Mouse (Mus musculus) liver, adult (tissue): ENCODE data around the gene Dmac2.
A peak's percentile ranks its signal among the peaks of the same experiment; 100 is the strongest.

Source experiments
- GATA4 ChIP-seq: IDR thresholded peaks from 2 replicates; pipeline ENCODE4 v1.6.1; 2014; ENCODE audit warnings: mild to moderate bottlenecking, low read length; ENCODE audit not compliant: insufficient replicate concordance

Dmac2 gene

DNA sequence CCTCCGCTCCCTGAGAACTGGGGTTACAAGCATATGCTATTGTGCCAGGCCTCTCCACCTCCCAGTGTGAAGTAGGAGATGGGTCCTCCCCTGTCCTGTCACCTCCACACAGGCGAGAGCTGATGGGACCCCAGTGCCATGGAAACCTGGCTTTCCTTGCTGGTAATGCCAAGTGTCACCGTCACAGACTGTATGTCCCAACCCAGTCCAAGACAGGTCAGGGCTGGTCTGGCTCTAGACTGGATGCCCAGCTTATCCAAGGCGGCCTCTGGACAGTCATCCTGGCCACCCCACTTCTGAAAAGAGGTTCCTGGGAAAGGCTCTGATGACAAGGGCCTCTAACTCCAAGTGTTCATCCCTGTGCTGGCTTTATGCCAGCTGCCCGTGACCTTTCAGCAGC, 17.9 kb downstream of the Dmac2 start:
- TF ChIP-seq GATA4, result no peak

- TF ChIP-seq GATA4, result no peak
Observed at GRCm38 (mm10) chr7:25639754-25640153, 20.5 kb downstream of the Dmac2 start.

DNA sequence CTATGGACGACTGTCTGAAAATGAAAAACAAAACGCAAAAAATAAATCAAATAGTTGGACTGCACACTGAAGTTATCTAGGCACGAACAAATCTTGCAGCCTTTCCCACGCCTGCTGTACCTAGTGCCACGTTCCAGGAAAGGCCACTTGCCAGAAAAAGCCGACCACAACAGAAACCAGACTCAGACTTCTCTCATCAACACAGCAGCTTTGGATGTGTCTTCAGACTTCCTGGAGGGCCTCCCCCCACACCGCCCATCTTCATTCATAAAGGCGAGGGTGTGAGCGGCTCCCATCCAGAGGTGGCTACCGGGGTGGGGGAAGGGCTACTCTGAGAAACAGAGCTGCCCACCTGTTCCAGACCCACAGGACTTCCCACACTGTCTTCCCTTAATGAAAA, 24.9 kb downstream of the Dmac2 start:
- TF ChIP-seq GATA4, result no peak

- no peak for TF ChIP-seq GATA4
Observed at GRCm38 (mm10) chr7:25644631-25645030, 25.4 kb downstream of the Dmac2 start.

GRCm38 (mm10) chr7:25645074-25645473, 25.9 kb downstream of the Dmac2 start:
- no peak for TF ChIP-seq GATA4

GRCm38 (mm10) chr7:25647574-25648123, 28.4 kb downstream of the Dmac2 start:
- TF ChIP-seq GATA4, result no peak

- TF ChIP-seq GATA4, result peak; percentile 8; the same call in 1 of the 2 replicates
Observed at GRCm38 (mm10) chr7:25649839-25650238, 30.6 kb downstream of the Dmac2 start.

- no peak for TF ChIP-seq GATA4
Observed at GRCm38 (mm10) chr7:25651281-25651680, 32.1 kb downstream of the Dmac2 start.

DNA sequence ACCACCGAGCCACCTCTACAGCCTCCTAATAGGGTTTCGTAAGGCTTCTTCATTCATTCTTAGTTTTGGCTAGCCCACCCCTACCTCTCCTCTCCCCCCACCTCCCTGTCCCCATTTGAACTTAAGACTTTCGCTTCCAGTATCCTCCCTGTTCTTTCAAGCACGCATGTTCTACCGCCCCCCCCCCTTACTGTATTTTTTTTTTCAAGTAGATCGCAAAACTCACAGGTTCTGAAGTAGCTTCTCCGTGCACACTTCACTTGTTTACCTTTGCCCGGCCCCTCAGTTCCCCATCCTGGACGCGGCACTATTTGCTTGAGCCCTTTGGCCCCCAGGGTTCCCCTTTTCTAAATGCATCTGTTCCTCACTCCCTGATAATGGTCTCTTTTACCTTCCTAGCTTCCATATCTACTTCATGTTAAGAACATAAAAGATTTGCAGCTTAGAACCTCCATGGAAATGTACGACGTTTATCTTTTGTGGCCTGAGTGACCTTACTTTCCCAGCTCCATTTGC, 33.1 kb downstream of the Dmac2 start:
- no peak for TF ChIP-seq GATA4

- peak; percentile 10; the same call in 1 of the 2 replicates for TF ChIP-seq GATA4
Observed at GRCm38 (mm10) chr7:25655601-25656428, 36.6 kb downstream of the Dmac2 start.

- 0 out of 2 replicates have a peak, but pooled peaks have one; percentile 14 for TF ChIP-seq GATA4
Observed at GRCm38 (mm10) chr7:25657785-25658184, 38.6 kb downstream of the Dmac2 start.

GRCm38 (mm10) chr7:25658657-25659472, 39.7 kb downstream of the Dmac2 start, which contains the start of the genes Bckdha and Exosc5:
TSS of gene Bckdha (minus strand) at chr7:25658981.
TSS of gene Exosc5 (plus strand) at chr7:25659164.
- peak; percentile 24; the same call in 1 of the 2 replicates for TF ChIP-seq GATA4

DNA sequence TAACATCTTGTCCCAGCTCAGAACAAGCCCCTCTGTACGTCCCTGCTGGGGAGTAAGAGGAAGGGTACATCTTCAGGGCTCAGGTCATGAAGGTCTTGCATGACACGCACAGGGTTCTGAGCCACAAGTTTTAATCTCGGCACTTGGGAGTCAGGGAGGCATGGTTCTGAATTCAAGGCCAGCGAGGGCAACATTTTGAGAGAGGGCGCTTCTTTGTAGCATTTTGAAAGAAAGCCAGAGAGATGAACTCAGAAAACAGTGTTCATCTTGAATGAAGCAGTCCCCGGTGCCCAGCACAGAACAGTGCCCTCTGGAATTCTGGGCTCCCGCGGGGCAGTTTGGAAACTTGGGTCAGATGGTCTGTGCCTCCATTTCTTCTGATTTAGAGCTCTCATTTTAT, 47.2 kb downstream of the Dmac2 start:
- TF ChIP-seq GATA4, result no peak

- no peak for TF ChIP-seq GATA4
Observed at GRCm38 (mm10) chr7:25669158-25669557, 49.9 kb downstream of the Dmac2 start.

- TF ChIP-seq GATA4, result no peak
Observed at GRCm38 (mm10) chr7:25669631-25670030, 50.4 kb downstream of the Dmac2 start.
